Mouse (Mus musculus): ENCODE measurements around the gene Lhx2. TPM values are rescaled to one million over a fixed set of nuclear protein-coding genes. Genes with fewer than 3 reads are reported as not detected.

The Lhx2 gene
- polyA plus RNA-seq, 1 experiment, result 0.36 TPM

DNA sequence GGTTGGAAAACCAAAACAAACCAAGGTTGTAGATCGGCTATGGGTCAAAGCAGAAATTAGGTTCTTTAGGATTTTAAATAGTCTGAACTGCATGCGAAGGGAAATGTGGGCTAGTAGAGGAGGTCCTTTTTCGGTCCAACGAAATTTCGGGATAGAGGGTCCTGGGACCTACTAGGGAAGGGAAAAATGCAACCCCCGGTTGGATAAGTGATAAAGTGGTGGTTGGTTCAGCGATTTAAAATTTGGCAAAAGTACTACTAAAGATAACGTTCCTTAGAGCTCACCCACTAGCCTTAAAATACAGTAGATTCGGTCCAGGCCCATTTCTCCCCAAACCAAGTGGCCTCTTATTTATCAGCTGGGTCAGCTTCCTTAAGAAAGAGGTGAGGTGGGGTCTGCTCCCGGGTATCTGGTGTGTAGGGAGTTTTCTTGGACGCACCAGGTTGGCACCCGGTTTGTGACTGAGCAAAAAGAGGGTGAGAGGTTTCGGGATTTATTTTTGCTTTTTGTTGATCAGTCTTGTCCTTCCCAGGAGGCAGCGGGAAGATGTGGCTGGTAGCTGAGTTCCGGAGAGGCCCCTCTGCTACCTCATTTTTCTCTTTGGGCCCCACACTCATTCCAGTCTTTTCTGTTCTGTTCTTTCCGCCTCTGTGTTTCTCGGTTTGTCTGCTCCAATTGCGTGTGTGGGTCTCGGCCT lies 16.8 kb downstream of the Lhx2 start:
- H3K36me3 ChIP-seq (ENCODE audit: control insufficient read depth, insufficient read depth, low read length, poor library complexity, severe bottlenecking), result no peaks in the 10 kb centered on the region
- TF ChIP-seq POLR2A (IDR thresholded peaks at IDR 0.05; ENCODE audit: insufficient read depth, low read length) (no peak), CTCF (IDR thresholded peaks at IDR 0.05; ENCODE audit: low read depth, low read length) (no peak), EP300 (IDR thresholded peaks at IDR 0.05; ENCODE audit: insufficient read depth, low read depth, low read length) (no peak)
- H3K27me3 ChIP-seq (ENCODE audit: control insufficient read depth, insufficient read depth, low read length, poor library complexity, severe bottlenecking), result peaks cover 45% of the 10 kb centered on the region
- no peak overlapping the region for H3K9ac ChIP-seq (ENCODE audit: low read depth, poor library complexity, severe bottlenecking)
- H3K27ac ChIP-seq (ENCODE audit: insufficient read depth, low read length), result no peak overlapping the region
- peak overlapping the region; percentile 50; the same call in 1 of the 2 replicates for H3K4me3 ChIP-seq (ENCODE audit: low read depth, low read length)
- no peaks in the 10 kb centered on the region for H3K4me1 ChIP-seq (ENCODE audit: control insufficient read depth, insufficient read depth, low read length)
- no peaks in the 10 kb centered on the region for H3K9me3 ChIP-seq (replicated peaks; ENCODE audit: control insufficient read depth, insufficient read depth, low read length, poor library complexity, severe bottlenecking)

DNA sequence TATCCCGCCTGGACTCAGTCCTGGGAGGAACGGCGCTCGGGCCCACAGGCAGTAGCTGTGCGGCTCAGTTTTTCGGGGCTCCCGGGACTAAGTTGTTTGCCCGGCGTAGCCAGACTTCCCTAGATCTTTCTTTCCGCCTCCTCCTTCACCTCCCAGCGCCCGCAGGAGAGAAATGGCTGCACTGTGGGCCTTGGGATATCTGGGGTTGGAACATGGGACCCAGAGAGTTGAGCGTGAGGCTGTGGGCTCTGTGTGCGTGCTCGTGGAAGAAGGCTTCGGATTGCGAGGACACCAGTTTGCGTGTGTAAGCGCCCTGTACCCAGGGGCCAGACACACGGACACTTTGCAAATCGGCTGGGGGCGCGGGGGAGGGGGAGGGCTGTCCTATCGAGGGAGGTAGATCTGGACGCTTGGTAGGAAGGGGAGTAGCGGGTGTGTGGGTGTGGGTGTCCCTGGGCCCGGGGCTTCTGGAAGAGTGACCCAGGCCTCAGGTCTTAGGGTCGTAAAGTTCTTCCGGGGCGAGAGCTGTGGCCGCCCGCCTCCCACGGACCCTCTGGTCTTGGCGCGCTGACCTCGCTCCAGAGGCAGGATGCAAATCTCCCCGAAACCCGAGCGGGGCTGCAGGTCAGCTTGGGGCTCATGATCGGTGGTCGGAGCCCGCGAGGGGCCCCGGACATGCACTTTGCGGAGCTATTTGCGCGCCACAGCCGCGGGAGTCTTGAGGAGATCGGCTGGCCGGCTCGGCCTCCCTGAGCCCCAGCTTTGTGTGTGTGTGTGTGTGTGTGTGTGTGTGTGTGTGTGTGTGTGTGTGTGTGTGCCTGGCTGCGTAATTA lies 17.6 kb downstream of the Lhx2 start:
- H3K9ac ChIP-seq (ENCODE audit: low read depth, poor library complexity, severe bottlenecking), result no peak overlapping the region
- no peaks in the 10 kb centered on the region for H3K36me3 ChIP-seq (ENCODE audit: control insufficient read depth, insufficient read depth, low read length, poor library complexity, severe bottlenecking)

DNA sequence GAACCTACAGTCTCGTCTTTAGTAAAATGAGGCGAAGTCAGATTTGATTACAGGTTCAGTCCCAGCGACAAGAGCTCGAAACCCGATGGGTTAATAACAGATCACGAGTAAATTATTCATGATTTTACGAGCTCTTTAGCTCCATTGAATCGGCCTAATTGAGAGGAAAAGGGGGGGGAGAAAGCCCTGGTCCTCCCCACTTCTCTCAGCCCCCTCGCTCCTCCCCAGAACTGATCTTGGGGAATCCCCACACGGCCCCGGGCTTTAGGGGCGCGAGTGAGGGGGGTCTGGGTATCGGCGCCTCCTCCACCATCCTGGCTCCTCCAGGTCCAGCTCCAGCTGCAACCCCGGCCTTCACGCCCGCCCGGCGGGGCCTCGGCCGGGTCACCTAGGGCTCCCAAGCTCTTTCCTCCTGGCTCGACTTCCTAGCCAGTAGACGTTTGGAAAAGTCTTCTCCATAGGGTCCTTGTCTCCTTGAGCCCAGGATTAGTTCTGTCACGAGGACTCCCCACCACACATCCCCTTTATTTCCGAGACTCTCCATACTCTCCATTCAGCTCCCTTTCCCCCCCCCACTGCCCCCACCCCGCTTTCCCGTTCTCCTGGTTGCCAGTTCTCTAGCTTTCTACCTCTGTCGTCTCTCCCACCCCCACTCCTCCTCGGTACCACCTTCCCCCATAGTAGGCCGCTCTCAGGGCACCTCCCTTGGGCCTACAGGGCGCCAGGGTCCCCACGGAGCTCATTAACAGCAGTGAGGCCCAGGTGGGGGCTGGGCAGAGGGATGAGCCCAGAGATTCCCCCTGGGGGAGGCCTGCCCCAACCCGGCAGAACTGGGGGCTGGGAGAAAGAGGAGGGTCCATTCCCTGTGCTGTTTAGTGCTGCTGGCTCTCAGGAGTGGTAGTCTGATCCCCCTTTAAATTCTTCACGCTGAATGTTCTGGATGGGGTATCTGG lies 18.5 kb downstream of the Lhx2 start:
- no peak overlapping the region for H3K27ac ChIP-seq (ENCODE audit: insufficient read depth, low read length)
- TF ChIP-seq EP300 (IDR thresholded peaks at IDR 0.05; ENCODE audit: insufficient read depth, low read depth, low read length), result no peak
- no peak for TF ChIP-seq CTCF (IDR thresholded peaks at IDR 0.05; ENCODE audit: low read depth, low read length)
- no peak for TF ChIP-seq POLR2A (IDR thresholded peaks at IDR 0.05; ENCODE audit: insufficient read depth, low read length)
- no peak overlapping the region for H3K4me3 ChIP-seq (ENCODE audit: low read depth, low read length)
- H3K9ac ChIP-seq (ENCODE audit: low read depth, poor library complexity, severe bottlenecking), result no peak overlapping the region
- no peaks in the 10 kb centered on the region for H3K9me3 ChIP-seq (replicated peaks; ENCODE audit: control insufficient read depth, insufficient read depth, low read length, poor library complexity, severe bottlenecking)
- H3K36me3 ChIP-seq (ENCODE audit: control insufficient read depth, insufficient read depth, low read length, poor library complexity, severe bottlenecking), result no peaks in the 10 kb centered on the region
- H3K4me1 ChIP-seq (ENCODE audit: control insufficient read depth, insufficient read depth, low read length), result no peaks in the 10 kb centered on the region
- H3K27me3 ChIP-seq (ENCODE audit: control insufficient read depth, insufficient read depth, low read length, poor library complexity, severe bottlenecking), result peaks cover 36% of the 10 kb centered on the region

More for the DNA sequence above, 17.6 kb downstream of the Lhx2 start:
- Histone ChIP-seq H3K9me3 (replicated peaks; ENCODE audit: control insufficient read depth, insufficient read depth, low read length, poor library complexity, severe bottlenecking) (no peaks in the 10 kb centered on the region), H3K27ac (ENCODE audit: insufficient read depth, low read length) (no peak overlapping the region), H3K4me1 (ENCODE audit: control insufficient read depth, insufficient read depth, low read length) (no peaks in the 10 kb centered on the region), H3K27me3 (ENCODE audit: control insufficient read depth, insufficient read depth, low read length, poor library complexity, severe bottlenecking) (peaks cover 44% of the 10 kb centered on the region), H3K4me3 (ENCODE audit: low read depth, low read length) (peak overlapping the region; percentile 50)
- TF ChIP-seq CTCF (IDR thresholded peaks at IDR 0.05; ENCODE audit: low read depth, low read length) (no peak), POLR2A (IDR thresholded peaks at IDR 0.05; ENCODE audit: insufficient read depth, low read length) (no peak), EP300 (IDR thresholded peaks at IDR 0.05; ENCODE audit: insufficient read depth, low read depth, low read length) (no peak)

DNA sequence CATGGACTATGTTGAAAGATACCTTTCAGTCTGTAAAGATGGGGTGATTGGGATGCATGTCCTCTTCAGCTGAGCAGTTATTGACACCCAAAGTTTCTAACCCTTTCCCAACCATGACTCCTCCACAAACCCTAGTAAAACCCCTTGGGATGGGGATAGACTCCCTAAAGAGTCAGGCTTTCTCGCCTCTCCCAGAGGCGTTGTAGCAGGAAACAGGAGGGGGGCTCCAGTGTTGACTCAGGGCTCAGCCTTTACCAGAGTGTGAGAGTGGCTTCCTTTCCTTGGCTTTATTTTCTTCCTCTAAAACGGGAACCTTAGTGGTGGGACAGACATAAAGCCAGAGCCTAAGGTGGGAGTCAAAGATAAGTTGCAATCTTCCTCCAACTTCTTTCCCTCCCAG lies 19.5 kb downstream of the Lhx2 start:
- no peaks in the 10 kb centered on the region for H3K36me3 ChIP-seq (ENCODE audit: control insufficient read depth, insufficient read depth, low read length, poor library complexity, severe bottlenecking)
- no peaks in the 10 kb centered on the region for H3K9me3 ChIP-seq (replicated peaks; ENCODE audit: control insufficient read depth, insufficient read depth, low read length, poor library complexity, severe bottlenecking)
- no peak overlapping the region for H3K27ac ChIP-seq (ENCODE audit: insufficient read depth, low read length)
- peaks cover 35% of the 10 kb centered on the region for H3K27me3 ChIP-seq (ENCODE audit: control insufficient read depth, insufficient read depth, low read length, poor library complexity, severe bottlenecking)
- TF ChIP-seq CTCF (IDR thresholded peaks at IDR 0.05; ENCODE audit: low read depth, low read length) (no peak), POLR2A (IDR thresholded peaks at IDR 0.05; ENCODE audit: insufficient read depth, low read length) (no peak), EP300 (IDR thresholded peaks at IDR 0.05; ENCODE audit: insufficient read depth, low read depth, low read length) (no peak)
- H3K9ac ChIP-seq (ENCODE audit: low read depth, poor library complexity, severe bottlenecking), result no peak overlapping the region
- no peaks in the 10 kb centered on the region for H3K4me1 ChIP-seq (ENCODE audit: control insufficient read depth, insufficient read depth, low read length)
- H3K4me3 ChIP-seq (ENCODE audit: low read depth, low read length), result no peak overlapping the region

DNA sequence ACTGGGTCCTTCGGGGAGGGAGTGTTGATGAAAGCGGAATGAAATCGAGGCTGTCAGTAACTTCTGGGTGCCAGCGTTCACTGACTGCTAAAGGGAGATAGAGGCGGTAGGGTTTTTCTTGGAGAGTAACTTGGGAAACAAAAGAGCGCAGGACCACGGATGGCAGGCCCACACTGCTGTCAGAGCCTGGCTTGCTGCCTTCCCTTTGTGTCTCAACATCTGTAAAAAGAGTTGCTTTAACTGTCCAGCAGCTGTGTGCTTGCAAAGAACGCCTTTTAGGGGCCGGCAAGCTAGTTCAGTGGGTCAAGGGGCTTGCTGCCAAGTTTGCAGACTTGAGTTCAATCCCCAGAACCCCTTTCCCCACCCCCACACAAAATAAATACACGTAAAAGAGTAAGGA lies 20.1 kb downstream of the Lhx2 start:
- no peak overlapping the region for H3K9ac ChIP-seq (ENCODE audit: low read depth, poor library complexity, severe bottlenecking)
- TF ChIP-seq POLR2A (IDR thresholded peaks at IDR 0.05; ENCODE audit: insufficient read depth, low read length) (no peak), EP300 (IDR thresholded peaks at IDR 0.05; ENCODE audit: insufficient read depth, low read depth, low read length) (no peak), CTCF (IDR thresholded peaks at IDR 0.05; ENCODE audit: low read depth, low read length) (no peak)
- H3K27me3 ChIP-seq (ENCODE audit: control insufficient read depth, insufficient read depth, low read length, poor library complexity, severe bottlenecking), result peaks cover 33% of the 10 kb centered on the region
- H3K4me1 ChIP-seq (ENCODE audit: control insufficient read depth, insufficient read depth, low read length), result no peaks in the 10 kb centered on the region
- H3K9me3 ChIP-seq (replicated peaks; ENCODE audit: control insufficient read depth, insufficient read depth, low read length, poor library complexity, severe bottlenecking), result no peaks in the 10 kb centered on the region
- no peak overlapping the region for H3K4me3 ChIP-seq (ENCODE audit: low read depth, low read length)
- no peak overlapping the region for H3K27ac ChIP-seq (ENCODE audit: insufficient read depth, low read length)
- H3K36me3 ChIP-seq (ENCODE audit: control insufficient read depth, insufficient read depth, low read length, poor library complexity, severe bottlenecking), result no peaks in the 10 kb centered on the region
